Mouse (Mus musculus): Measurements from ENCODE around the gene Gorasp1. TPM values are rescaled to one million over a fixed set of nuclear protein-coding genes. Genes with fewer than 3 reads are reported as not detected.

Gorasp1 gene
- polyA plus RNA-seq, 1 experiment from 2014 or later = 16.6 TPM

GRCm38 (mm10) chr9:119948804-119949203, 11.4 kb upstream of the Gorasp1 start:
- Histone ChIP-seq H3K9ac (no peak overlapping the region), H3K9me3 (replicated peaks) (no peaks in the 10 kb centered on the region)
- WGBS = 43% methylated on average over 3 of the region's 3 CpGs

DNA sequence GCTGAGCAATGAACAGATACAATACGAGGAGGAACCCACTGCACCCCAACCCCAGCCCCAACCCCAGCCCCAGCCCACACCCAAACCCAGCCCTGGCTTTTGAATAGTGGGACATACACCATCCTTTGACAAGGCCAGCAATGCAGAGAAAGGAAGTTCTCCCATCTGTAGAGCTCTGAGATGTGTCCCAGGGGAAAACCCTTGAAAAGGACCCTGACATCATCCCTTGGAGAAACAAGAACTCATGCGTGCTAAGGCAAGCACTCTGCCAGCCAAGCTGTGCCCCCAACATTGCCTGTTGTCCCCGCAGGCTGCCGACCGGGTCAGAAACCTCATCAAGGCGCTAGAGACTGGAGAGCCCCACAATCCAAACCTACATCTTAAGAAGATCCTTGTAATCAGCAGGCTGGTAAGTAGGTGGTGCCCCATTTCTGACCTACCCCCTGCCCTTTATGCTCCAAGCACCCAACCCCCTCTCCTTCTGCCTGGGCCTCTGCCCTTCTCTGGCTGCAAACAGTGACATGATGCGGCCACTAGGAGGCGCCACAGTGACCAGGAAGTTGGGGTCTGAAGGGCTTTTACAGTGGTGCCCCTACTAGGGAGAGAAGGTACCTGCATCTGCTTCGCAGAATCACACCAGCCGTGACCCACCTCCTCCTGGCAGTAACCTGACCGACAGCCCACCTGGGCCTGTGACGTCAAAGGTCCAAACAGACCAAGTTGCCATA, 8.0 kb upstream of the Gorasp1 start:
- H3K4me1 ChIP-seq (replicated peaks) = no peaks in the 10 kb centered on the region
- no peak for ATAC-seq (replicated peaks; ENCODE audit: insufficient number of reproducible peaks, insufficient read depth, low FRiP score, low read depth)
- H3K9ac ChIP-seq = no peak overlapping the region
- H3K27me3 ChIP-seq = no peaks in the 10 kb centered on the region
- no peak overlapping the region for H3K4me3 ChIP-seq
- no peaks in the 10 kb centered on the region for H3K9me3 ChIP-seq (replicated peaks)
- no peak overlapping the region for H3K27ac ChIP-seq
- H3K36me3 ChIP-seq = no peaks in the 10 kb centered on the region
- H3K4me2 ChIP-seq = no peak overlapping the region
- WGBS = 67% methylated on average over 12 of the region's 12 CpGs

More at GRCm38 (mm10) chr9:119948804-119949203, 11.4 kb upstream of the Gorasp1 start:
- no peak overlapping the region for H3K27ac ChIP-seq
- no peaks in the 10 kb centered on the region for H3K4me1 ChIP-seq (replicated peaks)
- no peak overlapping the region for H3K4me2 ChIP-seq
- no peaks in the 10 kb centered on the region for H3K27me3 ChIP-seq
- no peaks in the 10 kb centered on the region for H3K36me3 ChIP-seq
- ATAC-seq (replicated peaks; ENCODE audit: insufficient number of reproducible peaks, insufficient read depth, low FRiP score, low read depth) = no peak
- H3K4me3 ChIP-seq = no peak overlapping the region

- Histone ChIP-seq H3K4me1 (replicated peaks) (no peaks in the 10 kb centered on the region), H3K4me2 (no peak overlapping the region), H3K27me3 (no peaks in the 10 kb centered on the region), H3K9ac (no peak overlapping the region), H3K27ac (no peak overlapping the region), H3K9me3 (replicated peaks) (no peaks in the 10 kb centered on the region), H3K36me3 (no peaks in the 10 kb centered on the region), H3K4me3 (no peak overlapping the region)
- 73% methylated on average over 1 of the region's 1 CpGs for WGBS
- no peak for ATAC-seq (replicated peaks; ENCODE audit: insufficient number of reproducible peaks, insufficient read depth, low FRiP score, low read depth)
Observed at GRCm38 (mm10) chr9:119943326-119943725, 6.0 kb upstream of the Gorasp1 start.

- H3K27me3 ChIP-seq = no peaks in the 10 kb centered on the region
- no peak overlapping the region for H3K4me2 ChIP-seq
- no peak overlapping the region for H3K9ac ChIP-seq
- no peak overlapping the region for H3K4me3 ChIP-seq
- ATAC-seq (replicated peaks; ENCODE audit: insufficient number of reproducible peaks, insufficient read depth, low FRiP score, low read depth) = no peak
- 83% methylated on average over 14 of the region's 14 CpGs for WGBS
- peaks cover 4% of the 10 kb centered on the region for H3K4me1 ChIP-seq (replicated peaks)
- H3K36me3 ChIP-seq = no peaks in the 10 kb centered on the region
- H3K9me3 ChIP-seq (replicated peaks) = no peaks in the 10 kb centered on the region
- H3K27ac ChIP-seq = no peak overlapping the region
Observed at GRCm38 (mm10) chr9:119941861-119942260, 4.5 kb upstream of the Gorasp1 start.

- Histone ChIP-seq H3K9me3 (replicated peaks) (no peaks in the 10 kb centered on the region), H3K27ac (no peak overlapping the region), H3K9ac (no peak overlapping the region), H3K27me3 (no peaks in the 10 kb centered on the region), H3K4me2 (no peak overlapping the region), H3K36me3 (no peaks in the 10 kb centered on the region), H3K4me1 (replicated peaks) (peaks cover 9% of the 10 kb centered on the region), H3K4me3 (no peak overlapping the region)
- no peak for ATAC-seq (replicated peaks; ENCODE audit: insufficient number of reproducible peaks, insufficient read depth, low FRiP score, low read depth)
- 73% methylated on average over 5 of the region's 5 CpGs for WGBS
Observed at GRCm38 (mm10) chr9:119941407-119941806, 4.0 kb upstream of the Gorasp1 start.

DNA sequence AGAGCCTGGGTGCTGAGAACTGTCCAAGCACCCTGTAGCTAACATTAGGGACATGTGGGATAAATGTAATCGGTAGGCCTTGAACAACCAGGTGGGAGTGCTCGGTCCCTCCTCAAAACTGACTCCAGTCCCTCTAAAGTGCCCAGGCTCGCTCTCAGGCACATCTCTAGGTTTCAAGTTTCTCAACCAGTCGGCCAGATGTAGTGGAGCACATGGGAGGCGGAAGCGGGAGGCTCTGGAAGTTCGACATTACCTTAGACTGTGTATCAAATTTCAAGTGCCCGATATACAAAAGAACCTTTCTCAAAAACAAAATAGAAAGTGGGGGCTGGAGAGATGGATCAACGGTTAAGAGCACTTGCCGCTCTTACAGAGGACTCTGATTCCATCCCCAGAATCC, 2.3 kb upstream of the Gorasp1 start:
- 76% methylated on average over 10 of the region's 10 CpGs for WGBS
- no peak overlapping the region for H3K4me2 ChIP-seq
- H3K27me3 ChIP-seq = no peaks in the 10 kb centered on the region
- H3K9ac ChIP-seq = no peak overlapping the region
- H3K4me1 ChIP-seq (replicated peaks) = peaks cover 9% of the 10 kb centered on the region
- no peaks in the 10 kb centered on the region for H3K9me3 ChIP-seq (replicated peaks)
- H3K27ac ChIP-seq = no peak overlapping the region
- no peaks in the 10 kb centered on the region for H3K36me3 ChIP-seq
- H3K4me3 ChIP-seq = no peak overlapping the region
- ATAC-seq (replicated peaks; ENCODE audit: insufficient number of reproducible peaks, insufficient read depth, low FRiP score, low read depth) = no peak

DNA sequence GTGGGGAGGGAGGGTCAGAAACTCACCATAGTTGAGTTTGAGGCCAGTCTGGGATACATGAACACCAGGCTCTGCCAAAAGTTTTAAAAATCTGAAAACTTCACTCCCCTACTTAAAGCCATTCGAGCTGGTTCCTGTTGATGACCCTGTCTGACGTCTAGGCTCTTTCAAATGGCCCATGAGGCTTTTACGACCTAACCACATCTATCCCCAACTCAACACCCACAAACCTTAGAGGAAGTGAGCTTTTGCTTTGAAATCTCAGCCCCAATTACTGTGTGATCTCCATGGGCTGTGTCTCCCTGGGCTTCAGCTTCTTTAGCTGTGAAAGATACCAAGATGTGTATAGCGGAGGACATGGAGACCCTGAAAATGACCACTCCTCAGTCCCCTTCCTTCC, 1.1 kb upstream of the Gorasp1 start:
- WGBS = 75% methylated on average over 4 of the region's 4 CpGs
- Histone ChIP-seq H3K4me2 (no peak overlapping the region), H3K36me3 (no peaks in the 10 kb centered on the region), H3K4me1 (replicated peaks) (peaks cover 9% of the 10 kb centered on the region), H3K27ac (no peak overlapping the region), H3K27me3 (no peaks in the 10 kb centered on the region), H3K9ac (no peak overlapping the region), H3K4me3 (no peak overlapping the region), H3K9me3 (replicated peaks) (no peaks in the 10 kb centered on the region)
- ATAC-seq (replicated peaks; ENCODE audit: insufficient number of reproducible peaks, insufficient read depth, low FRiP score, low read depth) = no peak

- peaks cover 9% of the 10 kb centered on the region for H3K4me1 ChIP-seq (replicated peaks)
- H3K9ac ChIP-seq = no peak overlapping the region
- H3K27me3 ChIP-seq = no peaks in the 10 kb centered on the region
- no peak overlapping the region for H3K27ac ChIP-seq
- peaks cover 10% of the 10 kb centered on the region; the same call in 1 of the 2 replicates for H3K36me3 ChIP-seq
- no peak overlapping the region for H3K4me2 ChIP-seq
- no peaks in the 10 kb centered on the region for H3K9me3 ChIP-seq (replicated peaks)
- H3K4me3 ChIP-seq = no peak overlapping the region
- WGBS = 92% methylated on average over 6 of the region's 6 CpGs
- ATAC-seq (replicated peaks; ENCODE audit: insufficient number of reproducible peaks, insufficient read depth, low FRiP score, low read depth) = no peak
Observed at GRCm38 (mm10) chr9:119933675-119934074, 3.7 kb downstream of the Gorasp1 start.

GRCm38 (mm10) chr9:119932358-119932757, 5.0 kb downstream of the Gorasp1 start:
- no peak overlapping the region for H3K4me3 ChIP-seq
- peaks cover 5% of the 10 kb centered on the region; the same call in 1 of the 2 replicates for H3K4me1 ChIP-seq (replicated peaks)
- H3K9ac ChIP-seq = no peak overlapping the region
- peaks cover 24% of the 10 kb centered on the region; the same call in 1 of the 2 replicates for H3K36me3 ChIP-seq
- no peak overlapping the region for H3K27ac ChIP-seq
- no peak overlapping the region for H3K4me2 ChIP-seq
- H3K9me3 ChIP-seq (replicated peaks) = no peaks in the 10 kb centered on the region
- ATAC-seq (replicated peaks; ENCODE audit: insufficient number of reproducible peaks, insufficient read depth, low FRiP score, low read depth) = no peak
- WGBS = 80% methylated on average over 12 of the region's 12 CpGs
- H3K27me3 ChIP-seq = no peaks in the 10 kb centered on the region

GRCm38 (mm10) chr9:119926497-119926896, 10.9 kb downstream of the Gorasp1 start:
- ATAC-seq (replicated peaks; ENCODE audit: insufficient number of reproducible peaks, insufficient read depth, low FRiP score, low read depth) = no peak
- H3K9ac ChIP-seq = no peak overlapping the region
- no peak overlapping the region for H3K27ac ChIP-seq
- no peak overlapping the region for H3K4me3 ChIP-seq
- peaks cover 66% of the 10 kb centered on the region for H3K36me3 ChIP-seq
- H3K4me2 ChIP-seq = no peak overlapping the region
- no peaks in the 10 kb centered on the region for H3K27me3 ChIP-seq
- no peaks in the 10 kb centered on the region for H3K9me3 ChIP-seq (replicated peaks)
- 75% methylated on average over 5 of the region's 5 CpGs for WGBS
- no peaks in the 10 kb centered on the region for H3K4me1 ChIP-seq (replicated peaks)

DNA sequence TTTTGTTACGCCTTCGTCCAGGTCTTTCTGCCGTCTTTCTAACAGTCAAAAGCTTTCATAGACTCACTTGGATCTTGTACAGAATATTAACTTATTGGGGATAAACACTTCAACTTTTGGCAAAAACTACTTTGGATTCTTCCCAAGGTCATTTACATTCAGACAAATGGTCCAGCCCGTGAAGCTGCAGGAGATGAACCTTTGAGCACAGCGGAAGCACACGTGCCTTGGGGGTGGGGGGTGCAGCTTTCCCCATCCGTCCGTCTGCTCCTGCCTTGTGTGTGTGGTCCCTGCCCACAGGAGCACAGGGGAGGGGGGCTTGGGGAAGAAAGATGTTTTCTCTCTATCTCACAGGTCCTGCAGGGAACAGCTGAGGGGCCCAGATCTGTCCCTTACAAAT, 11.6 kb downstream of the Gorasp1 start:
- Histone ChIP-seq H3K27me3 (no peaks in the 10 kb centered on the region), H3K4me2 (no peak overlapping the region), H3K36me3 (peaks cover 63% of the 10 kb centered on the region), H3K27ac (no peak overlapping the region), H3K4me3 (no peak overlapping the region), H3K4me1 (replicated peaks) (no peaks in the 10 kb centered on the region), H3K9me3 (replicated peaks) (no peaks in the 10 kb centered on the region), H3K9ac (no peak overlapping the region)
- ATAC-seq (replicated peaks; ENCODE audit: insufficient number of reproducible peaks, insufficient read depth, low FRiP score, low read depth) = no peak
- 75% methylated on average over 8 of the region's 8 CpGs for WGBS

DNA sequence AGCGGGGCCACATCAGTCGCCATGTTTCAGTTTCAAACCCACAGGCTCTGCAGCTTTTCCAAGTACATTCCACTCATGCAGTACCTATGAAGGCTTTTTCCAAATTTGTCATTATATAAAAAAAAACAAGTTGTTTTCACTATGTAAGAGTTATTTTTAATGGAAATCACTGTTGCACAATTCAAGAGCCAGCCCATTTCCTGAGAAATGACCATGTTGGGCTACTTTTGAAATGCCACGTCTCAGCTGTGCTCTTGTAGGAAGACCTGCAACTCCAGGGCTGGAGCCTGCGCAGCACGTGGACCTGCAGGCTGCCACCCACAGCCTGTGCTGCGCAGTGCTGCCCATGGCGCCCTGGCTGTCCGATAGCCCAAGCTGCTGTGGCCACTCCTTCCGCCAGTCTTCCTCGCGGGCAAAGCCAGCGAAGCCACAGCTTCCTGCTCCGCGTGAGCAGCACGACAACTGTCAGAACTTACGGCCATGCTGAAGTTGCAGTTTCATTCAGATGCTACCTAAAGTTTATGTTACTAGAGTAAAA, 12.2 kb downstream of the Gorasp1 start:
- H3K4me2 ChIP-seq = no peak overlapping the region

More for the DNA sequence above, 12.2 kb downstream of the Gorasp1 start:
- Histone ChIP-seq H3K9me3 (replicated peaks) (no peaks in the 10 kb centered on the region), H3K4me1 (replicated peaks) (no peaks in the 10 kb centered on the region), H3K36me3 (peaks cover 65% of the 10 kb centered on the region), H3K4me3 (no peak overlapping the region), H3K9ac (no peak overlapping the region), H3K27me3 (no peaks in the 10 kb centered on the region), H3K27ac (no peak overlapping the region)
- WGBS = 83% methylated on average over 16 of the region's 16 CpGs
- no peak for ATAC-seq (replicated peaks; ENCODE audit: insufficient number of reproducible peaks, insufficient read depth, low FRiP score, low read depth)

Measured in heart, embryonic 15.5 days (tissue).